Mouse (Mus musculus) intestine, postnatal 0 days (tissue): ENCODE results near the gene Arhgef2. TPM values are rescaled to one million over a fixed set of nuclear protein-coding genes. Genes with fewer than 3 reads are reported as not detected.

Source experiments
- ATAC-seq: fragments of 200-750 bp; cut with Nextera tagmentation; 2 replicates; pipeline ENCODE4 v1.8.0; 2017; ENCODE audit warnings: mild to moderate bottlenecking, moderate TSS enrichment, moderate library complexity
- H3K27ac ChIP-seq: fragments of 300-500 bp; sonication (generic); 2 replicates; pipeline ENCODE4 v1.5.1; 2014; ENCODE audit warnings: mild to moderate bottlenecking, low read depth, low read length, moderate library complexity
- H3K27me3 ChIP-seq: fragments of 300-500 bp; sonication (generic); replicated peaks from 2 replicates; pipeline ENCODE4 v1.6.1; 2014; ENCODE audit warnings: low read length, mixed read lengths; ENCODE audit not compliant: control insufficient read depth, insufficient read depth
- H3K36me3 ChIP-seq: fragments of 300-500 bp; sonication (generic); 2 replicates; pipeline ENCODE4 v1.6.1; 2014; ENCODE audit warnings: mild to moderate bottlenecking, moderate library complexity; ENCODE audit not compliant: control insufficient read depth, insufficient read depth
- H3K4me1 ChIP-seq: fragments of 300-500 bp; sonication (generic); replicated peaks from 2 replicates; pipeline ENCODE4 v1.6.1; 2014; ENCODE audit warnings: antibody characterized with exemption, low read length, mixed read lengths; ENCODE audit not compliant: control insufficient read depth, insufficient read depth
- H3K4me2 ChIP-seq: fragments of 300-500 bp; sonication (generic); replicated peaks from 2 replicates; pipeline ENCODE4 v1.6.1; 2014; ENCODE audit warnings: low read depth, mild to moderate bottlenecking, moderate library complexity
- H3K4me3 ChIP-seq: fragments of 300-500 bp; sonication (generic); 2 replicates; pipeline ENCODE4 v1.5.1; 2014; ENCODE audit warnings: low read depth, low read length
- H3K9ac ChIP-seq: fragments of 300-500 bp; sonication (generic); 2 replicates; pipeline ENCODE4 v1.6.1; 2014; ENCODE audit warnings: mild to moderate bottlenecking, low read depth, low read length
- H3K9me3 ChIP-seq: fragments of 300-500 bp; sonication (generic); 2 replicates; pipeline ENCODE4 v1.6.1; 2016; ENCODE audit warnings: mixed run types; ENCODE audit not compliant: control insufficient read depth
- CTCF ChIP-seq: sonication (generic); IDR thresholded peaks from 2 replicates; pipeline ENCODE4 v1.5.1; 2016; ENCODE audit warnings: low read depth, mild to moderate bottlenecking, control low read depth, antibody characterized with exemption, moderate library complexity
- WGBS: fragments of 180-500 bp; shearing (Covaris S2); extraction: QIAGEN DNeasy Blood & Tissue Kit; methylation state at CpG from one replicate; pipeline ENCODE4 v1.1.7; 2014; 5-methylcytosine and 5-hydroxymethylcytosine counted together
- polyA plus RNA-seq: library from polyadenylated mRNA; unstranded; fragments of >200 nt; fragmentation: Nextera tagmentation; extraction: Ambion mirVana; gene quantifications from 2 replicates; pipeline ENCODE4 v1.2.1, GENCODE M21; 2015

Gene Arhgef2
- polyA plus RNA-seq, 1 experiment from 2014 or later: 22.1 TPM

- no peak for ATAC-seq
- Histone ChIP-seq H3K4me2 (no peak overlapping the region), H3K4me3 (no peak overlapping the region), H3K9ac (no peak overlapping the region), H3K4me1 (no peaks in the 10 kb centered on the region), H3K27me3 (no peaks in the 10 kb centered on the region), H3K27ac (no peak overlapping the region), H3K36me3 (peaks cover 55% of the 10 kb centered on the region), H3K9me3 (no peaks in the 10 kb centered on the region)
- WGBS: 84% methylated on average over 6 of the region's 6 CpGs
- no peak for TF ChIP-seq CTCF
These were observed 20.0 kb upstream of the Arhgef2 start for GRCm38 (mm10) chr3:88585769-88586168.

DNA sequence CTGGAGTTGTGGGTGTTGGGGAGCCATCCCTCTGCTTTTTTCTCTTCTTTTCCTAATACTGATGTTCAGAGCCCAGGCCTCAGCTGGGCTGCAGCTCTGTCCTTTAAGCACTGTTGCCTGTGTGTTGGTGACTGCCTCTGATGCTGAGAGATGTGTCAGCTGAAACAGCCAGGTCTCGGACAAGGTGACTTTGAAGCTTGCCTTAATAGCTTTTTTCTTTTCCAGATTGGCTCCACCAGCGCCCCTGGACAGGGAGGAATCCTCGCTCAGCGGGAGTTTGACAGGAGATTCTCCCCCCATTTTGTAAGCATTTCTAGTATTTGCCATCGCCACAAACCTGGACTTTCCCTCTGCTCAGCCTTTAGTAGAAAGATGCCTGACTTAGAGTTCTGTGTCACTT, 19.1 kb upstream of the Arhgef2 start:
- no peak for TF ChIP-seq CTCF
- Histone ChIP-seq H3K36me3 (peaks cover 52% of the 10 kb centered on the region), H3K9ac (no peak overlapping the region), H3K4me3 (no peak overlapping the region), H3K27ac (no peak overlapping the region), H3K4me1 (no peaks in the 10 kb centered on the region), H3K9me3 (no peaks in the 10 kb centered on the region), H3K27me3 (no peaks in the 10 kb centered on the region), H3K4me2 (no peak overlapping the region)
- no peak for ATAC-seq
- 91% methylated on average over 5 of the region's 5 CpGs for WGBS

GRCm38 (mm10) chr3:88590246-88590645, 15.5 kb upstream of the Arhgef2 start:
- no peak for ATAC-seq
- no peak overlapping the region for H3K9ac ChIP-seq
- 29% methylated on average over 5 of the region's 5 CpGs for WGBS

DNA sequence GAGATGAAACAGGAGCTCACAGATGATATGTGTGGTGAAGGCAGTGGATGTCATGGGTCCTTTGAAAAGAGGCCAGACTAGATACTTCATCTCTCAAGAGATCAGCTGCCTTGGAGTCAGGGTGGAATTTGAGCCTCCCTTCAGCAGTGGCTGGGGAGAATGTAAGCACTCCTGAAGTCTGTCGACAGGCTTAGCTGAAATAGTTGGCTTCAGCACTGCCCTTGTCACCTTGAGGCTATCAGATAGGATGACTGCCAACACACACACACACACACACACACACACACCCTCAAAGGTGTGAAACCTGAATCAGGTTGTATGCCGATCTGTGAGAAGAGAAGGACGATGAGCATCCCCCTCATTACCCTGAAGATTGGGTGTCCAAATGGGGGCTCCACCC, 14.7 kb upstream of the Arhgef2 start:
- Histone ChIP-seq H3K4me3 (no peak overlapping the region), H3K27ac (no peak overlapping the region), H3K27me3 (no peaks in the 10 kb centered on the region), H3K36me3 (peaks cover 22% of the 10 kb centered on the region; the same call in 1 of the 2 replicates), H3K9me3 (no peaks in the 10 kb centered on the region), H3K9ac (no peak overlapping the region), H3K4me2 (no peak overlapping the region), H3K4me1 (0 out of 2 replicates have a peak, but pooled peaks cover 11% of the 10 kb centered on the region)
- no peak for TF ChIP-seq CTCF
- ATAC-seq: no peak
- 50% methylated on average over 3 of the region's 3 CpGs for WGBS

More at GRCm38 (mm10) chr3:88590246-88590645, 15.5 kb upstream of the Arhgef2 start:
- Histone ChIP-seq H3K27ac (no peak overlapping the region), H3K36me3 (peaks cover 27% of the 10 kb centered on the region), H3K9me3 (no peaks in the 10 kb centered on the region), H3K4me3 (no peak overlapping the region), H3K4me1 (0 out of 2 replicates have a peak, but pooled peaks cover 11% of the 10 kb centered on the region), H3K4me2 (no peak overlapping the region), H3K27me3 (no peaks in the 10 kb centered on the region)
- no peak for TF ChIP-seq CTCF

DNA sequence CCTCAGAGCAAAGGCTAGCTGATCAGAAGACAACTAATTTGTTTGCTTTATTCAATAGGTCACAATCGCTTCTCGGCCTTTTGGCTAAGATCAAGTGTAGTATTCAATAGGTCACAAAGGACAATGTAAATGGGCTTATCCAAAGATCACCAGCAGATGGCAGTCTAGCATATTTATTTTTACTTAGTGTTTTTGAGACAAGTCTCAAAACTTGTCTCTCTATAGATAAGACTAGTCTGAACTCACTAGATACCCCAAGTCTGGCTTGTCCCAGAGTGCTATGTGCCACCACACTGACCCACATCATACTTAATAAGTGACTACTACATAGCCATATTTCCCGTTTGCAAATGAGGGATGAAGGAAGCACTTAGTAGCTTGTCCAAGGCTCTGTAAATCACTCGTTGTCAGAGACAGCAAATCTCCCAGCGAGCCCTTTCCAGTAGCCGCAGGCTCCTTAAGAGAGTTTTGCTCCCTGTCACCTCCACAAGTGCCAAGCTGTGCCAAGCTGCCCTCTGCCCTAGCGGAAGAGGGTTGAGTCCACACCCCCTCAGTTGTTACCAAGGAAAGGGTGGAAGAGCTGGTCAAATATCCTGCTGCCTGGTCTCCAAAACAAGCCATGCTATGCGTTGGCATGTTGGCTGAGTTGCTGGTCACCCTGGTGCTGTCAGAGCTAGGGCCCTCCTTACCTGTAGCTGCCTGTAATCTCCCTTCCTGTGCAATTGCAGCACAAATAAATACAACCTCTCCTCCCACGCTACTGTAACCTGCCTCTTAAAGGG, 13.6 kb upstream of the Arhgef2 start:
- no peaks in the 10 kb centered on the region for H3K9me3 ChIP-seq
- H3K4me1 ChIP-seq: 0 out of 2 replicates have a peak, but pooled peaks cover 11% of the 10 kb centered on the region
- H3K4me3 ChIP-seq: peak overlapping the region; percentile 32
- H3K9ac ChIP-seq: peak overlapping the region; percentile 28
- peak; percentile 67 for TF ChIP-seq CTCF
- peaks cover 12% of the 10 kb centered on the region; the same call in 1 of the 2 replicates for H3K36me3 ChIP-seq
- H3K4me2 ChIP-seq: peak overlapping the region; percentile 65
- ATAC-seq: peak; percentile 36
- WGBS: 21% methylated on average over 9 of the region's 9 CpGs
- H3K27me3 ChIP-seq: no peaks in the 10 kb centered on the region
- H3K27ac ChIP-seq: peak overlapping the region; percentile 68

DNA sequence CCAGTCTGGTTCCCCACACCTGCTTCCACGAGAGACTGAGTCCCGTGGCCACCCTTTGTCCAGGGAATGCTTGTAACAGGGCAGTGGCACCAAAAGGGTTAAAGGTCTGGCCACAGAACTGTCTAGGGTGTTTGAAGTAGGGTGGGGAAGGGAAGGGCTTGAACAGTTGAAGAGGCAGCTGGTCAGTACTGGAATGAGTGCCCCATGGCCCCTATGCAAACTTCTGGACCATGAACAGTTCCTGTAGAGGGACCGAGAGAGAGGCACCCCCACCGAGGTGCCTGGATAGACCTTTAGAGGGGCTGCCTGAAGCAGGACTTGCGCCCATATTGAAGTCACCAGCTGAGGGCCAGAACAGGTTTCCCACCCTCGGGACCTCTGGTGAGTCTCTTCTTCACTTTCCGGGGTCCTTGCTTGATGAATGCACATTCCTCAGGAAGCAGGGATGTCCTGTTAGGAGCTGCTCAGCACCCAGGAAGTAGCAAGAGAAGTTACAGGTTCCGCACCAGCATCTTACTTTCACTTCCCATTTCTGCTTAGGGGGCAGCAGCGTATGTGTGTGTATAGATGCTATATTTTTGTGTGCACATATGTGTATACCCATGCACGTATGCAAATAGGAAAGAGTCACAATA, 12.7 kb upstream of the Arhgef2 start:
- H3K36me3 ChIP-seq: peaks cover 3% of the 10 kb centered on the region; the same call in 1 of the 2 replicates
- H3K4me3 ChIP-seq: peak overlapping the region; percentile 32
- no peaks in the 10 kb centered on the region for H3K27me3 ChIP-seq
- 0 out of 2 replicates have a peak, but pooled peaks cover 11% of the 10 kb centered on the region for H3K4me1 ChIP-seq
- H3K27ac ChIP-seq: peak overlapping the region; percentile 68
- WGBS: 60% methylated on average over 10 of the region's 10 CpGs
- H3K9ac ChIP-seq: peak overlapping the region; percentile 26; the same call in 1 of the 2 replicates
- H3K4me2 ChIP-seq: peak overlapping the region; percentile 65
- ATAC-seq: peak; percentile 22
- no peaks in the 10 kb centered on the region for H3K9me3 ChIP-seq
- TF ChIP-seq CTCF: no peak
